In genomic region chr1:175625990-175626692, GRCm38 (mm10) we compare ENCODE assay signal across 8 mouse cellular contexts. TPM values are rescaled to one million over a fixed set of nuclear protein-coding genes. Genes with fewer than 3 reads are reported as not detected.
DNase-seq lines count a peak whose midpoint lies in the region; ATAC-seq and TF ChIP-seq lines count a peak whose summit lies in the region.
"Had no signal": no experiment of that assay in that cellular context is flagged by ENCODE, and none has a peak within 500 bp of the region (broad histone marks: within the 10 kb centered on the region; RNA-seq: fewer than 3 reads in every experiment).

No protein-coding gene starts in this region.

- DNase-seq in spleen, adult 2 months (ENCODE audit: low read depth in 1 of 2, low spot score in 2 of 2): peak in 1 of 2 experiments; percentile 67
- DNase-seq in spleen, adult 18-20 months: no peak
- DNase-seq in brain, embryonic 14.5 days (ENCODE audit: low read depth): peak; percentile 76
- no peak for DNase-seq in ovary, postnatal 10 days (ENCODE audit: low spot score)

- no peaks in the 10 kb centered on the region for H3K27me3 ChIP-seq in spleen, adult 2 months (ENCODE audit: control insufficient read depth, insufficient read depth, low read length)
- no peaks in the 10 kb centered on the region for H3K27me3 ChIP-seq in limb, embryonic 13.5 days
- no peaks in the 10 kb centered on the region for H3K27me3 ChIP-seq in midbrain, embryonic 13.5 days

- peak overlapping the region; percentile 63 for H3K4me2 ChIP-seq in limb, embryonic 13.5 days (replicated peaks)
- peak overlapping the region; percentile 89 for H3K4me2 ChIP-seq in midbrain, embryonic 13.5 days (replicated peaks)

- H3K4me1 ChIP-seq in spleen, adult 2 months (ENCODE audit: control insufficient read depth, insufficient read depth, insufficient read length): peaks cover 8% of the 10 kb centered on the region; the same call in 1 of the 2 replicates
- H3K4me1 ChIP-seq in limb, embryonic 13.5 days: peaks cover 13% of the 10 kb centered on the region
- peaks cover 14% of the 10 kb centered on the region for H3K4me1 ChIP-seq in midbrain, embryonic 13.5 days (replicated peaks)

- H3K27ac ChIP-seq in spleen, adult 2 months (ENCODE audit: insufficient read depth, low read length): peak overlapping the region; percentile 81
- H3K27ac ChIP-seq in limb, embryonic 13.5 days: no peak overlapping the region; the same call in 1 of the 2 replicates
- peak overlapping the region; percentile 62 for H3K27ac ChIP-seq in midbrain, embryonic 13.5 days

- no peaks in the 10 kb centered on the region for H3K9me3 ChIP-seq in limb, embryonic 13.5 days
- no peaks in the 10 kb centered on the region for H3K9me3 ChIP-seq in midbrain, embryonic 13.5 days

- 3% methylated on average over 1 of the region's 1 CpGs for WGBS in spleen, adult 2 months
- 81% methylated on average over 1 of the region's 1 CpGs for WGBS in limb, embryonic 13.5 days
- 93% methylated on average over 1 of the region's 1 CpGs for WGBS in midbrain, embryonic 13.5 days

- peak; percentile 36; the same call in 1 of the 2 replicates for TF ChIP-seq CTCF in spleen, adult 2 months (IDR thresholded peaks at IDR 0.05; ENCODE audit: extremely low read depth, insufficient read depth, insufficient read length, insufficient replicate concordance)
- peak; percentile 42; the same call in 1 of the 2 replicates for TF ChIP-seq CTCF in brain, embryonic 14.5 days (IDR thresholded peaks at IDR 0.05; ENCODE audit: borderline replicate concordance, extremely low read depth, insufficient read depth, insufficient read length)

- TF ChIP-seq POLR2A in spleen, adult 2 months (IDR thresholded peaks at IDR 0.05; ENCODE audit: low read depth, low read length): no peak
- no peak for TF ChIP-seq POLR2A in brain, embryonic 14.5 days (IDR thresholded peaks at IDR 0.05; ENCODE audit: borderline replicate concordance, extremely low read depth, insufficient read depth, insufficient read length, poor library complexity, severe bottlenecking)

- no peaks in the 10 kb centered on the region; the same call in 1 of the 2 replicates for H3K36me3 ChIP-seq in spleen, adult 2 months (ENCODE audit: control insufficient read depth, insufficient read depth, low read length)
- no peaks in the 10 kb centered on the region for H3K36me3 ChIP-seq in limb, embryonic 13.5 days
- no peaks in the 10 kb centered on the region for H3K36me3 ChIP-seq in midbrain, embryonic 13.5 days

- H3K9ac ChIP-seq in limb, embryonic 13.5 days: peak overlapping the region; percentile 35; the same call in 1 of the 2 replicates
- H3K9ac ChIP-seq in midbrain, embryonic 13.5 days (replicated peaks): peak overlapping the region; percentile 41; the same call in 1 of the 2 replicates

- peak overlapping the region; percentile 63 for H3K4me3 ChIP-seq in spleen, adult 2 months (ENCODE audit: extremely low read depth, insufficient read depth, insufficient read length)
- peak overlapping the region; percentile 87 for H3K4me3 ChIP-seq in limb, embryonic 13.5 days
- peak overlapping the region; percentile 84 for H3K4me3 ChIP-seq in midbrain, embryonic 13.5 days (replicated peaks)

- peak; percentile 36 for ATAC-seq in granulocyte monocyte progenitor cell, adult 5-6 weeks (replicated peaks; ENCODE audit: poor library complexity, severe bottlenecking)
- peak; percentile 26; the same call in 1 of the 2 replicates for ATAC-seq in limb, embryonic 13.5 days (ENCODE audit: low FRiP score, low read depth)
- peak; percentile 27 for ATAC-seq in midbrain, embryonic 13.5 days

RNA-seq across cellular contexts. Expression of gene Fh1, which starts 0.7 kb away (rescaled TPM):
- polyA plus RNA-seq in spleen, adult 2 months (2012; rRNA removed): 11.1 and 11.2 TPM in 2 replicates
- 61.7 and 62.5 TPM in 2 replicates for polyA plus RNA-seq in brain, embryonic 14.5 days (2012; rRNA removed)
- total RNA-seq in granulocyte monocyte progenitor cell, adult 5-6 weeks (2014; fragmentation: Nextera tagmentation): 89.5 and 119 TPM in 2 replicates
- total RNA-seq in granulocyte monocyte progenitor cell, adult 5-6 weeks (2017): 154 and 156 TPM in 2 replicates
- polyA plus RNA-seq in limb, embryonic 13.5 days (2015; fragmentation: Nextera tagmentation; extraction: Ambion mirVana): 101 and 111 TPM in 2 replicates
- polyA plus RNA-seq in midbrain, embryonic 13.5 days (2015; fragmentation: Nextera tagmentation; extraction: Ambion mirVana): 76.6 and 81.2 TPM in 2 replicates

RNA-seq across cellular contexts. Expression of gene Kmo, which starts 6.0 kb away (rescaled TPM):
- polyA plus RNA-seq in spleen, adult 2 months (2012; rRNA removed): 11.1 and 11.8 TPM in 2 replicates
- 0.06 and 0.08 TPM in 2 replicates for polyA plus RNA-seq in brain, embryonic 14.5 days (2012; rRNA removed)
- 3.9 and 9.0 TPM in 2 replicates for total RNA-seq in granulocyte monocyte progenitor cell, adult 5-6 weeks (2014; fragmentation: Nextera tagmentation)
- total RNA-seq in granulocyte monocyte progenitor cell, adult 5-6 weeks (2017): 2.5 and 7.7 TPM in 2 replicates
- polyA plus RNA-seq in limb, embryonic 13.5 days (2015; fragmentation: Nextera tagmentation; extraction: Ambion mirVana): 0.22 and 0.31 TPM in 2 replicates
- polyA plus RNA-seq in midbrain, embryonic 13.5 days (2015; fragmentation: Nextera tagmentation; extraction: Ambion mirVana): 0.09 and 0.27 TPM in 2 replicates
- total RNA-seq: layer of hippocampus, postnatal 10 days had no signal
